Mouse (Mus musculus) gastrocnemius, postnatal 25 days (tissue): Measurements from ENCODE around the gene Fstl4. TPM values are rescaled to one million over a fixed set of nuclear protein-coding genes. Genes with fewer than 3 reads are reported as not detected.
A peak's percentile ranks its signal among the peaks of the same experiment; 100 is the strongest.

Experiments used
- DNase-seq: peaks from one replicate; pipeline ENCODE4 v3.0.0; 2022
- total RNA-seq, 2 experiments: library from RNA; stranded (reverse); gene quantifications; 1 replicate in 1 of 2; 2 replicates in 1 of 2; pipeline ENCODE4 v1.2.3; 2021

The Fstl4 gene
- total RNA-seq, 2 experiments from 2014 or later: 0.05 TPM; not detected in 1

GRCm38 (mm10) chr11:52914431-52914830, 150.0 kb downstream of the Fstl4 start:
- no peak for DNase-seq

- DNase-seq: no peak
These were observed 151.2 kb downstream of the Fstl4 start for GRCm38 (mm10) chr11:52915648-52916047.

- DNase-seq: no peak
These were observed 155.0 kb downstream of the Fstl4 start for GRCm38 (mm10) chr11:52919231-52919960.

GRCm38 (mm10) chr11:52924196-52924595, 159.8 kb downstream of the Fstl4 start:
- DNase-seq: no peak

GRCm38 (mm10) chr11:52928321-52928720, 163.9 kb downstream of the Fstl4 start:
- DNase-seq: no peak

GRCm38 (mm10) chr11:52939336-52940070, 175.1 kb downstream of the Fstl4 start:
- no peak for DNase-seq

GRCm38 (mm10) chr11:52942967-52943366, 178.5 kb downstream of the Fstl4 start:
- no peak for DNase-seq

- no peak for DNase-seq
These were observed 190.6 kb downstream of the Fstl4 start for GRCm38 (mm10) chr11:52954995-52955394.

GRCm38 (mm10) chr11:52968809-52969208, 204.4 kb downstream of the Fstl4 start:
- no peak for DNase-seq

GRCm38 (mm10) chr11:52970396-52970795, 206.0 kb downstream of the Fstl4 start:
- DNase-seq: peak; percentile 50

GRCm38 (mm10) chr11:52986986-52987385, 222.6 kb downstream of the Fstl4 start:
- DNase-seq: no peak

- DNase-seq: no peak
These were observed 230.3 kb downstream of the Fstl4 start for GRCm38 (mm10) chr11:52994688-52995087.

GRCm38 (mm10) chr11:52996434-52997093, 232.1 kb downstream of the Fstl4 start:
- DNase-seq: no peak

- DNase-seq: no peak
These were observed 233.0 kb downstream of the Fstl4 start for GRCm38 (mm10) chr11:52997421-52997820.

GRCm38 (mm10) chr11:53000226-53000625, 235.8 kb downstream of the Fstl4 start:
- DNase-seq: no peak

GRCm38 (mm10) chr11:53003361-53003760, 238.9 kb downstream of the Fstl4 start:
- no peak for DNase-seq

GRCm38 (mm10) chr11:53003811-53004210, 239.4 kb downstream of the Fstl4 start:
- no peak for DNase-seq

- DNase-seq: no peak
These were observed 245.2 kb downstream of the Fstl4 start for GRCm38 (mm10) chr11:53009597-53009996.

- DNase-seq: no peak
These were observed 247.6 kb downstream of the Fstl4 start for GRCm38 (mm10) chr11:53011996-53012505.

GRCm38 (mm10) chr11:53013906-53014305, 249.5 kb downstream of the Fstl4 start:
- no peak for DNase-seq

- no peak for DNase-seq
These were observed 252.1 kb downstream of the Fstl4 start for GRCm38 (mm10) chr11:53016358-53017021.

GRCm38 (mm10) chr11:53019509-53019908, 255.1 kb downstream of the Fstl4 start:
- DNase-seq: no peak
